Mouse (Mus musculus) cerebellum, postnatal 25 days (tissue): Measurements from ENCODE around the gene Gm11060.

Experiments used
- DNase-seq, 2 experiments: peaks; one replicate each; pipeline ENCODE4 v3.0.0; 2021; ENCODE audit warnings: mixed read lengths in 2 of 2

The Gm11060 gene

GRCm38 (mm10) chr2:105122216-105122615 lies 30.4 kb downstream of the Gm11060 start:
- DNase-seq = no peak

GRCm38 (mm10) chr2:105122886-105123285 lies 31.1 kb downstream of the Gm11060 start:
- peak; percentile 24 to 45 for DNase-seq

- DNase-seq = no peak
Observed at GRCm38 (mm10) chr2:105123431-105123830, 31.6 kb downstream of the Gm11060 start.

- DNase-seq = no peak
Observed at GRCm38 (mm10) chr2:105123881-105124280, 32.1 kb downstream of the Gm11060 start.

GRCm38 (mm10) chr2:105124391-105124790 lies 32.6 kb downstream of the Gm11060 start:
- DNase-seq = no peak

GRCm38 (mm10) chr2:105125205-105125604 lies 33.4 kb downstream of the Gm11060 start:
- no peak for DNase-seq

GRCm38 (mm10) chr2:105125641-105126040 lies 33.8 kb downstream of the Gm11060 start:
- DNase-seq = no peak

- no peak for DNase-seq
Observed at GRCm38 (mm10) chr2:105126279-105126678, 34.5 kb downstream of the Gm11060 start, which contains the start of gene Wt1. Wt1 (plus strand) TSS chr2:105126529.

GRCm38 (mm10) chr2:105126691-105127530 lies 35.1 kb downstream of the Gm11060 start:
- DNase-seq = peak in 1 of 2 experiments; percentile 14

- DNase-seq = peak in 1 of 2 experiments; percentile 21
Observed at GRCm38 (mm10) chr2:105127531-105128480, 36.0 kb downstream of the Gm11060 start.

GRCm38 (mm10) chr2:105128564-105128963 lies 36.7 kb downstream of the Gm11060 start:
- no peak for DNase-seq

GRCm38 (mm10) chr2:105130351-105131060 lies 38.7 kb downstream of the Gm11060 start:
- DNase-seq = peak in 1 of 2 experiments; percentile 24

GRCm38 (mm10) chr2:105131061-105131810 lies 39.4 kb downstream of the Gm11060 start:
- DNase-seq = no peak

- DNase-seq = no peak
Observed at GRCm38 (mm10) chr2:105131811-105132100, 39.9 kb downstream of the Gm11060 start.

- DNase-seq = no peak
Observed at GRCm38 (mm10) chr2:105132300-105132699, 40.5 kb downstream of the Gm11060 start.

- DNase-seq = no peak
Observed at GRCm38 (mm10) chr2:105132933-105133795, 41.3 kb downstream of the Gm11060 start.

GRCm38 (mm10) chr2:105134296-105134695 lies 42.5 kb downstream of the Gm11060 start:
- DNase-seq = no peak

- DNase-seq = no peak
Observed at GRCm38 (mm10) chr2:105139471-105139870, 47.7 kb downstream of the Gm11060 start.

GRCm38 (mm10) chr2:105141371-105141770 lies 49.6 kb downstream of the Gm11060 start:
- DNase-seq = no peak
